Mouse (Mus musculus): Measurements from ENCODE around the gene Spsb2. TPM values are rescaled to one million over a fixed set of nuclear protein-coding genes. Genes with fewer than 3 reads are reported as not detected.
"Not testable (repeated sequence)": the region's sequence is repeated elsewhere in the genome, so short reads cannot be mapped to it uniquely, and the experiment has no call there.

Spsb2 gene
- total RNA-seq, 2 experiments from 2014 or later: 4.4 to 5.4 TPM

DNA sequence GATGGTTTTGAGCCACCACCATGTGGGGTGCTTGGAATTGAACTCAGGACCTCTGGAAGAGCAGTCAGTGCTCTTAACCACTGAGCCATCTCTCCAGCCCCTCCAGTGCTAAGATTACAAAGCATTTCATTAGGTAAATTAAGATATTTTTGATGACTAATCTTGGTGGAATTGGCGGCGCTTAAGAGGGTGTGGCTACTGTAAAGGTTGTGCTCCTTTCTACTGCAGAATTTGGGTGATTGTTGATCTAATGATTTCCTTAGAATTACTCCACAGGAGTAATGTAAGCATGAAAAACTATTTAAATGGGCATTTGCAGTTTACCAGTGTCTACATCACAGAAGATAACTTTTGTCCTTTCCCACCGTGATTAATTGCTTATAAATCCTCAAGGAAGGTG lies 4.1 kb upstream of the Spsb2 start:
- no peak for DNase-seq (ENCODE audit: extremely low spot score in 1 of 2, low spot score in 2 of 2)
- Histone ChIP-seq H3K27ac (no peak overlapping the region), H3K4me3 (no peak overlapping the region)
- intact Hi-C loops (cut with DNase I): loop anchor here (1.0 to 2.0 kb wide), 2 partner anchors 8 to 14 kb away; no protein-coding TSS in a partner anchor
- TF ChIP-seq CTCF (IDR thresholded peaks at IDR 0.05): no peak

DNA sequence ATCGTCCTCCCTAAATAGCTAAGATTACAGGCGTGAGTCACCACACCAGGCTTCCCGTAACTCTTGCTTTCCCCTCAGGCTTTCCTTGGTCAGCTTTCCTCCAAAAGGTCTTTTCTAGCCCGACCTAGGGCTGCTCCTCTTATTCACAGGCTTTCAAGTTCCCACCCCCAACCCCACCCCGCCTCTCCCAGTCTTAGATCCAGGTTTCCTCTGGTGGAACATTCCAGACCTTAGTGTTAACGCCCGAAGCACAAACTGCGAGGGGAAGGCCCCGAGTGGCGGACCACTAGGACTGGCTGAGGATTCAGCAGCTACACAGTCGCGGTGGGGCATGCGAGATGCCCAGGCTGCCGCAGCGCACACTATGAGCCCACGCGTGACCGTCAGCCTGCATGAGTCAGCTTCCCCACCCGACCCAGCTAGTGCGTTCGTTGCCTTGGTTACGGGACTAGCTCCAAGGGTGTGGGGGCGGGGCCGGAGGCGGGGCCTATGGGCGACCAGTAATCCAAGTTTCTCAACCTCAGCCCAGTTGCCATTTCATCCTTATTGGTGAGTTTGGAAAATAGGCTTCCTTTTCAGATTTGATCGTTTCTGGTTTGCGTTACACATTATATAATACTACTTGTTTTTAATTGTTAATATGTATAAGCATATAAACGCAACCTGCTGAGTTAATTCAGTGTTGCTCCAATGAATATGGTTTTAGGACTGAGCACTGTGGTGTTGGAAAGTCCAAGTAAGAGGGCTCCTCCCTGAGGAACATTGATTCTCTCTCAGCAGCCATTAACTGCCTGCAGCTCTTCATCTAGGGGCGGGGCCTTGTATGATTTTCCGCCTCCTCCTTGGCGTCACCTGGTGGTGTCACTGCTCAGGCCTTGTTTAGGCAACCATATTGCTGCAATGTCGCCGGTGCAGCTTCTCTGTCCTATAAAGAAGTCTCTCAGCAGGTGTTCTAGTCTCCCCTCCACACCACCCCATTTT lies 2.8 kb upstream of the Spsb2 start:
- intact Hi-C loops (cut with DNase I): loop anchor here (1.0 to 2.0 kb wide), 2 partner anchors 15 to 36 kb away; partner anchors contain the start of gene Eno2
- peak; percentile 95 to 97 for DNase-seq (ENCODE audit: extremely low spot score in 1 of 2, low spot score in 2 of 2)
- Histone ChIP-seq H3K4me3 (peak overlapping the region; percentile 50), H3K27ac (peak overlapping the region; percentile 98)
- peak; percentile 19 for TF ChIP-seq CTCF (IDR thresholded peaks at IDR 0.05)

GRCm38 (mm10) chr6:124806446-124807140 lies 1.9 kb upstream of the Spsb2 start:
- H3K4me3 ChIP-seq: peak overlapping the region; percentile 50
- TF ChIP-seq CTCF (IDR thresholded peaks at IDR 0.05): no peak
- no peak for DNase-seq (ENCODE audit: extremely low spot score in 1 of 2, low spot score in 2 of 2)
- intact Hi-C loops (cut with DNase I): no loop called here
- H3K27ac ChIP-seq: peak overlapping the region; percentile 98

GRCm38 (mm10) chr6:124807366-124807765 lies 1.1 kb upstream of the Spsb2 start:
- DNase-seq (ENCODE audit: extremely low spot score in 1 of 2, low spot score in 2 of 2): peak in 1 of 2 experiments; percentile 27
- TF ChIP-seq CTCF (IDR thresholded peaks at IDR 0.05): no peak
- intact Hi-C loops (cut with DNase I): no loop called here
- no peak overlapping the region for H3K4me3 ChIP-seq
- peak overlapping the region; percentile 98 for H3K27ac ChIP-seq

- Histone ChIP-seq H3K4me3 (no peak overlapping the region), H3K27ac (peak overlapping the region; percentile 77)
- DNase-seq (ENCODE audit: extremely low spot score in 1 of 2, low spot score in 2 of 2): no peak
- TF ChIP-seq CTCF (IDR thresholded peaks at IDR 0.05): no peak
- intact Hi-C loops (cut with DNase I): no loop called here
Measured at GRCm38 (mm10) chr6:124807986-124808357, 489 bp upstream of the Spsb2 start.

DNA sequence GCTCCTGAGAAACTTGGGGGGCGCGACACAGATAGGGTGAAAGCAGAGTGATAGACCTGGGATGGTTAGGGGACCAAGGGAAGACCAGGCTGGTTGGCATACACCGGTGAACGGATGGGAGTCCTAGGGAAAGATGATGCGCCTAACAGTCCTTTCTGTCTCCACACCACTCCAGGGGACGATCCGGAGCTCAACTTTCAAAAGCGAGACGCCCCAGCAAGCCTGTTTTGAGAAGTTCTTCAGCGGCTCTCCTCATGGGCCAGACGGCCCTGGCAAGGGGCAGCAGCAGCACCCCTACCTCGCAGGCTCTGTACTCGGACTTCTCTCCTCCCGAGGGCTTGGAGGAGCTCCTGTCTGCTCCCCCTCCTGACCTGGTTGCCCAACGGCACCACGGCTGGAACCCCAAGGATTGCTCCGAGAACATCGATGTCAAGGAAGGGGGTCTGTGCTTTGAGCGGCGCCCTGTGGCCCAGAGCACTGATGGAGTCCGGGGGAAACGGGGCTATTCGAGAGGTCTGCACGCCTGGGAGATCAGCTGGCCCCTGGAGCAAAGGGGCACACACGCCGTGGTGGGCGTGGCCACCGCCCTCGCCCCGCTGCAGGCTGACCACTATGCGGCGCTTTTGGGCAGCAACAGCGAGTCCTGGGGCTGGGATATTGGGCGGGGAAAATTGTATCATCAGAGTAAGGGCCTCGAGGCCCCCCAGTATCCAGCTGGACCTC lies 752 bp downstream of the Spsb2 start:
- intact Hi-C loops (cut with DNase I): loop anchor here (1.0 kb wide), 1 partner anchor 40 kb away; the partner anchor contains the start of gene Eno2
- peak; percentile 70 for TF ChIP-seq CTCF (IDR thresholded peaks at IDR 0.05)
- peak; percentile 65 to 70 for DNase-seq (ENCODE audit: extremely low spot score in 1 of 2, low spot score in 2 of 2)
- peak overlapping the region; percentile 53 for H3K4me3 ChIP-seq
- H3K27ac ChIP-seq: peak overlapping the region; percentile 73

DNA sequence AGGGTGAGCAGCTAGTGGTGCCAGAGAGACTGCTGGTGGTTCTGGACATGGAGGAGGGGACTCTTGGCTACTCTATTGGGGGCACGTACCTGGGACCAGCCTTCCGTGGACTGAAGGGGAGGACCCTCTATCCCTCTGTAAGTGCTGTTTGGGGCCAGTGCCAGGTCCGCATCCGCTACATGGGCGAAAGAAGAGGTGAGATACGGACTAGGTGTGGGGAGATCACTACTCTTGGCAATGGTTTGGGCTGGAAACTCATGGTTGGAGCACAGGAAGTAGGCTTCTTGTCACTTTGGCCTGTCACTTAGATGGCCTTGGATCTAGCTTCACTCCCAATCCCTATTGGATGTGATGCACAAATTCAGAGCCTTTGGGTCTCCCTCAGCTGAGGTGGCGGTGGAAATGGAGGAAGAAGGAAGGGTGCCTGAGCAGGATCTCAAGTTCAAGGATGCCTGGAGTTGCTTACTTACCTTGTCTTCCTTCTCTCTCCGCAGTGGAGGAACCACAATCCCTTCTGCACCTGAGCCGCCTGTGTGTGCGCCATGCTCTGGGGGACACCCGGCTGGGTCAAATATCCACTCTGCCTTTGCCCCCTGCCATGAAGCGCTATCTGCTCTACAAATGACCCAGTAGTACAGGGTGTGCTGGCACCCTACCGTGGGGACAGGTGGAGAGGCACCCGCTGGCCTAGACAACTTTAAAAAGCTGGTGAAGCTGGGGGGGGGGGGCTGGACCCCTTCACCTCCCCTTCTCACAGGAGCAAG lies 1.5 kb downstream of the Spsb2 start:
- no peak for TF ChIP-seq CTCF (IDR thresholded peaks at IDR 0.05)
- no peak overlapping the region for H3K27ac ChIP-seq
- DNase-seq (ENCODE audit: extremely low spot score in 1 of 2, low spot score in 2 of 2): no peak
- intact Hi-C loops (cut with DNase I): loop anchor here (1.0 kb wide), 1 partner anchor 41 kb away; the partner anchor contains the start of gene Eno2
- peak overlapping the region; percentile 53 for H3K4me3 ChIP-seq

DNA sequence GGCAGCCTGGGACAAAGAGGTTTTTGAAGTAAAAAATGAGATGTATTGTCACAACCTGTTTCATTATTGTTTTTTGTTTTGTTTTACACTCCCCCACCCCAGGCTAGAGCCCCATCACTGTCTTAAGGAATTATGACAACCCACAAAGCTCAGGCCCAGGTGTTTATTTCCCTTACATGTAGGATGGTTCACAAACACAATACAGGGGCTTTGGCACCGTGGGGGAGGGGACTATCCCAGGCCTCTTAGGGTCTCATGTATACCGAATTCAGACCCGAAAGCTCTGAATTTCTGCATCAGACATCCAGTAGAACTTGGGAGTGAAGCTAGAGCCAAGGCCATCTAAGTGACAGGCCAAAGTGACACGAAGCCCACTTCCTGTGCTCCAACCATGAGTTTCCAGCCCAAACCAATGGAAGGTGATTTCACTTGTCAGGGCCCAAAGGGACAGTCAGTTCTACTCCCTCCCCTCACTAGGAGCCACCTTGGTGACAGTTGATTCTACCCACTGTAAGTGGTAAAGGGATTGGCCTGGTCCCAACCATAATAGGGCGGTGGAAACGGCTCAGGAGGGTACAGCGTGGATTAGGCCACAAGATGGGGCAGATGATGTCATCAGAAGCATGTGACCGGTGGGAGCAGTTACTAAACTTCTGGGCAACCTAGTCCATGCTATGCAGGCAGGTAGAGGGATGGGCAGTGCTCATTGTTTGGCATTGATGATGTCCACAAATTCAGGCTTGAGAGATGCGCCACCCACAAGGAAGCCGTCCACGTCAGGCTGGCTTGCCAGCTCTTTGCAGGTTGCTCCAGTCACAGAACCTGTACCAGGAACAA lies 2.3 kb downstream of the Spsb2 start:
- intact Hi-C loops (cut with DNase I); H3K27ac ChIP-seq; H3K4me3 ChIP-seq; DNase-seq (ENCODE audit: extremely low spot score in 1 of 2, low spot score in 2 of 2): not testable (repeated sequence)

DNA sequence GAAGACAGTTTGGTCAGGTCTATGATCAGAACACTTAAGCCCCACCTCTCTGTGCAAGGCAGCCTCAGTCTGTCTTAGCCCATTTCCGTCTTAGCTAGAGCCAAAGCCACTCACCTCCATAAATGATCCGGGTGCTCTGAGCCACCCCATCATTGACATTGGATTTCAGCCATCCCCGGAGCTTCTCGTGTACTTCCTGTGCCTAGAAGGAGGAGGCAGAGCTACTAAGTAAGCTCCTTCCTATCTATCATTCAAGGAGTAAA lies 2.9 kb downstream of the Spsb2 start:
- no peak overlapping the region for H3K27ac ChIP-seq
- intact Hi-C loops (cut with DNase I): no loop called here
- no peak for DNase-seq (ENCODE audit: extremely low spot score in 1 of 2, low spot score in 2 of 2)
- H3K4me3 ChIP-seq: no peak overlapping the region
- no peak for TF ChIP-seq CTCF (IDR thresholded peaks at IDR 0.05)

All from left cerebral cortex, adult 2 months (tissue).